Mouse (Mus musculus) induced T-regulatory cell, adult 2 months (primary cell): ENCODE results near the gene 4931414P19Rik.

Experiments used
- DNase-seq: peaks from one replicate; pipeline ENCODE4 v3.0.0-alpha.2; 2012; ENCODE audit warnings: low read depth

4931414P19Rik gene

GRCm38 (mm10) chr14:54583681-54584338, 22.0 kb downstream of the 4931414P19Rik start:
- DNase-seq: peak; percentile 79

GRCm38 (mm10) chr14:54582536-54582935, 23.3 kb downstream of the 4931414P19Rik start:
- DNase-seq: no peak

GRCm38 (mm10) chr14:54579638-54580037, 26.2 kb downstream of the 4931414P19Rik start:
- DNase-seq: no peak

- peak; percentile 84 for DNase-seq
These were observed 27.7 kb downstream of the 4931414P19Rik start for GRCm38 (mm10) chr14:54578063-54578462.

GRCm38 (mm10) chr14:54577089-54577982, 28.5 kb downstream of the 4931414P19Rik start, which contains the start of gene Ajuba:
Gene Ajuba (minus strand): TSS chr14:54577558.
- DNase-seq: peak; percentile 64

GRCm38 (mm10) chr14:54576241-54577088, 29.3 kb downstream of the 4931414P19Rik start:
- DNase-seq: peak; percentile 40

- no peak for DNase-seq
These were observed 30.2 kb downstream of the 4931414P19Rik start for GRCm38 (mm10) chr14:54575631-54576030.

GRCm38 (mm10) chr14:54575031-54575430, 30.8 kb downstream of the 4931414P19Rik start:
- DNase-seq: no peak

- DNase-seq: no peak
These were observed 31.5 kb downstream of the 4931414P19Rik start for GRCm38 (mm10) chr14:54574253-54574652.

- no peak for DNase-seq
These were observed 32.7 kb downstream of the 4931414P19Rik start for GRCm38 (mm10) chr14:54572790-54573736.

GRCm38 (mm10) chr14:54572122-54572521, 33.7 kb downstream of the 4931414P19Rik start:
- no peak for DNase-seq

- DNase-seq: no peak
These were observed 36.1 kb downstream of the 4931414P19Rik start for GRCm38 (mm10) chr14:54569451-54570392.

- peak; percentile 84 for DNase-seq
These were observed 36.9 kb downstream of the 4931414P19Rik start for GRCm38 (mm10) chr14:54568694-54569414.

- DNase-seq: no peak
These were observed 45.1 kb downstream of the 4931414P19Rik start for GRCm38 (mm10) chr14:54560527-54561242.

GRCm38 (mm10) chr14:54557330-54557729, 48.5 kb downstream of the 4931414P19Rik start:
- DNase-seq: no peak

- DNase-seq: peak; percentile 95
These were observed 51.6 kb downstream of the 4931414P19Rik start, which contains the start of gene Haus4 for GRCm38 (mm10) chr14:54553975-54554769. Gene Haus4 (minus strand): TSS chr14:54554616.

- peak; percentile 77 for DNase-seq
These were observed 52.3 kb downstream of the 4931414P19Rik start for GRCm38 (mm10) chr14:54553454-54553974.
